Mouse (Mus musculus) lung, postnatal 10 days (tissue): ENCODE measurements at regions not wholly inside any gene's neighbourhood (a gene's known extent, or its start where the extent isn't known, plus 50 kb on each side); places are given as distances from the start of the nearest gene placed in this dataset.
A peak's percentile ranks its signal among the peaks of the same experiment; 100 is the strongest.

Source experiments
- DNase-seq: peaks from one replicate; pipeline ENCODE4 v3.0.0; 2021

- peak; percentile 2 for DNase-seq
Observed at GRCm38 (mm10) chr9:51523471-51523870, 194.8 kb upstream of the 1810046K07Rik start.

- peak; percentile 50 for DNase-seq
Observed at GRCm38 (mm10) chr9:51525906-51526305, 197.2 kb upstream of the 1810046K07Rik start.

GRCm38 (mm10) chr9:51538894-51539293, 210.2 kb upstream of the 1810046K07Rik start:
- no peak for DNase-seq

- no peak for DNase-seq
Observed at GRCm38 (mm10) chr9:51541940-51542339, 213.2 kb upstream of the 1810046K07Rik start.

GRCm38 (mm10) chr9:51572040-51572439, 193.1 kb upstream of the Arhgap20 start:
- no peak for DNase-seq

- DNase-seq = no peak
Observed at GRCm38 (mm10) chr9:51581601-51582000, 183.5 kb upstream of the Arhgap20 start.

GRCm38 (mm10) chr9:51593707-51594106, 171.4 kb upstream of the Arhgap20 start:
- DNase-seq = peak; percentile 41

- peak; percentile 1 for DNase-seq
Observed at GRCm38 (mm10) chr9:51598706-51599105, 166.4 kb upstream of the Arhgap20 start.

GRCm38 (mm10) chr9:51608158-51608557, 157.0 kb upstream of the Arhgap20 start:
- DNase-seq = no peak

GRCm38 (mm10) chr9:51608697-51609456, 156.3 kb upstream of the Arhgap20 start:
- no peak for DNase-seq

- no peak for DNase-seq
Observed at GRCm38 (mm10) chr9:51626156-51626555, 139.0 kb upstream of the Arhgap20 start.

- DNase-seq = no peak
Observed at GRCm38 (mm10) chr9:51636097-51636496, 129.0 kb upstream of the Arhgap20 start.

- DNase-seq = no peak
Observed at GRCm38 (mm10) chr9:51636559-51637127, 128.5 kb upstream of the Arhgap20 start.

GRCm38 (mm10) chr9:51637131-51637920, 127.8 kb upstream of the Arhgap20 start:
- no peak for DNase-seq

- no peak for DNase-seq
Observed at GRCm38 (mm10) chr9:51641706-51642105, 123.4 kb upstream of the Arhgap20 start.

GRCm38 (mm10) chr9:51645426-51645825, 119.7 kb upstream of the Arhgap20 start:
- DNase-seq = peak; percentile 19

GRCm38 (mm10) chr9:51653376-51654292, 111.5 kb upstream of the Arhgap20 start:
- DNase-seq = no peak

GRCm38 (mm10) chr9:51654645-51655044, 110.5 kb upstream of the Arhgap20 start:
- no peak for DNase-seq

- no peak for DNase-seq
Observed at GRCm38 (mm10) chr9:51657796-51658195, 107.3 kb upstream of the Arhgap20 start.

GRCm38 (mm10) chr9:51660908-51661874, 103.9 kb upstream of the Arhgap20 start:
- DNase-seq = peak; percentile 24

- DNase-seq = no peak
Observed at GRCm38 (mm10) chr9:51661911-51662310, 103.2 kb upstream of the Arhgap20 start.
